Mouse (Mus musculus): Measurements from ENCODE around the gene AA792892. TPM values are rescaled to one million over a fixed set of nuclear protein-coding genes. Genes with fewer than 3 reads are reported as not detected.
"Not testable (repeated sequence)": the region's sequence is repeated elsewhere in the genome, so short reads cannot be mapped to it uniquely, and the experiment has no call there.

The AA792892 gene
- polyA plus RNA-seq (2012; rRNA removed), result not detected in 2 replicates

GRCm38 (mm10) chr5:94339449-94339848 is at the start of gene AA792892:
AA792892 (plus strand) TSS chr5:94339749.
- H3K4me1 ChIP-seq (ENCODE audit: control insufficient read depth, insufficient read depth, low read length); H3K27ac ChIP-seq (ENCODE audit: insufficient read depth, low read length); H3K4me3 ChIP-seq (ENCODE audit: insufficient read depth, low read length): not testable (repeated sequence)

- H3K4me1 ChIP-seq (ENCODE audit: control insufficient read depth, insufficient read depth, low read length); H3K4me3 ChIP-seq (ENCODE audit: insufficient read depth, low read length); H3K27ac ChIP-seq (ENCODE audit: insufficient read depth, low read length): not testable (repeated sequence)
These were observed 32.9 kb upstream of the AA792892 start, which contains the start of gene A430089I19Rik for GRCm38 (mm10) chr5:94306696-94307095. A430089I19Rik (minus strand) TSS chr5:94306796.

GRCm38 (mm10) chr5:94314135-94314534 is 25.4 kb upstream of the AA792892 start, which contains the start of gene Gm6502:
Gm6502 (plus strand) TSS chr5:94314435.
- not testable (repeated sequence) for H3K4me3 ChIP-seq (ENCODE audit: insufficient read depth, low read length); H3K27ac ChIP-seq (ENCODE audit: insufficient read depth, low read length); H3K4me1 ChIP-seq (ENCODE audit: control insufficient read depth, insufficient read depth, low read length)

Other genes with a start within 250 kb of the AA792892 start
- not detected in 2 replicates for gene Gm3106, start 121.7 kb upstream of the AA792892 start, polyA plus RNA-seq (2012; rRNA removed)
- gene A430089I19Rik, start 33.0 kb upstream of the AA792892 start, polyA plus RNA-seq (2012; rRNA removed), result not detected in 2 replicates
- gene Gm6502, start 25.3 kb upstream of the AA792892 start, polyA plus RNA-seq (2012; rRNA removed), result not detected in 2 replicates
- not detected in 2 replicates for gene Gm7682, start 106.0 kb downstream of the AA792892 start, polyA plus RNA-seq (2012; rRNA removed)
- not detected in 2 replicates for gene Gm3139, start 186.5 kb downstream of the AA792892 start, polyA plus RNA-seq (2012; rRNA removed)